Mouse (Mus musculus) embryonic facial prominence, embryonic 10.5 days (tissue): Measurements from ENCODE around the gene Epha7. TPM values are rescaled to one million over a fixed set of nuclear protein-coding genes. Genes with fewer than 3 reads are reported as not detected.

Experiments used
- DNase-seq: peaks from one replicate; pipeline ENCODE4 v3.0.0-alpha.2; 2017; ENCODE audit warnings: low spot score
- H3K27ac ChIP-seq: fragments of 300-500 bp; sonication (generic); replicated peaks from 2 replicates; pipeline ENCODE4 v1.5.1; 2016; ENCODE audit warnings: mild to moderate bottlenecking
- H3K27me3 ChIP-seq: fragments of 300-500 bp; sonication (generic); replicated peaks from 2 replicates; pipeline ENCODE4 v1.6.1; 2016; ENCODE audit warnings: low read depth, mild to moderate bottlenecking; ENCODE audit not compliant: poor library complexity, severe bottlenecking
- H3K36me3 ChIP-seq: fragments of 300-500 bp; sonication (generic); replicated peaks from 2 replicates; pipeline ENCODE4 v1.6.1; 2016; ENCODE audit warnings: mild to moderate bottlenecking, moderate library complexity
- H3K4me1 ChIP-seq: fragments of 300-500 bp; sonication (generic); 2 replicates; pipeline ENCODE4 v1.6.1; 2016
- H3K4me3 ChIP-seq: fragments of 300-500 bp; sonication (generic); 2 replicates; pipeline ENCODE4 v1.5.1; 2016; ENCODE audit warnings: mild to moderate bottlenecking, moderate library complexity
- H3K9me3 ChIP-seq: fragments of 300-500 bp; sonication (generic); 2 replicates; pipeline ENCODE4 v1.6.1; 2016; ENCODE audit warnings: mild to moderate bottlenecking
- WGBS: fragments of 180-500 bp; shearing (Covaris S2); methylation state at CpG from one replicate; pipeline ENCODE4 v1.1.7; 2016; 5-methylcytosine and 5-hydroxymethylcytosine counted together
- polyA plus RNA-seq: library from polyadenylated mRNA; unstranded; fragments of >200 nt; fragmentation: Nextera tagmentation; extraction: Ambion mirVana; gene quantifications from 2 replicates; pipeline ENCODE4 v1.2.1, GENCODE M21; 2016

Gene Epha7
- 41.7 and 46.6 TPM in 2 replicates for polyA plus RNA-seq

DNA sequence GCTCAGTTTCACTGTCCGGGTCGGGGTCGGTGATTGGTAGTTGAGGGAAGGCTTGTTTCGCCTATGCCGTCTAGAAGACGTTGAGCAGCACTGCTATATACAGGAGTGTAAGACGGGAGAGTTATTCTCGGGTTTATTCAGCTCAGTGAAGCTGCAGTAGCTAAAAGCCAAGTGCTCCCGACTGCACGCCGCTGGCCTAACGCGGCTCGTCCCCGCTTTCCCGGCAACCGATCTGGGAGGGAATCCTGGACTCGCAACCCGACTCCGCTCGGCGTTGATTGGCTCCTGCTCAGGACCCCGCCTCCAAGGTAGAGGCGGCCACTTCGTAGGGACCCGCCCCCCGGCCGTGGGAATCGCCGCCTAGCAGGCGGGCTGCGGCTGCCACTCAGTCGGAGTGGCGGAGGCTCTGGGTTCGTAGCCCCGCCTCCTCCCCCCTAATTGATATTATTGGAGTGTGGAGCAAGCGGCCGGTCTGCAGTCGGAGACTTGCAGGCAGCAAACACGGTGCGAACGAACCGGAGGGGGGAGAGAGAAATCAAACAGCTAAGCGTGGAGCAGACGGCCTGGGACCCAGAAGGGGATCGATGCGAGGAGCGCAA is at the start of gene Epha7:
TSS of gene Epha7 (plus strand) at position 441 of the 599 bp plus-strand sequence.
- Histone ChIP-seq H3K27me3 (no peaks in the 10 kb centered on the region), H3K4me3 (peak within 1 kb of the TSS; percentile 89), H3K27ac (peak within 1 kb of the TSS; percentile 97), H3K36me3 (no peaks in the 10 kb centered on the region), H3K4me1 (peaks cover 21% of the 10 kb centered on the region), H3K9me3 (no peaks in the 10 kb centered on the region)
- under 1% methylated on average over 48 of the region's 48 CpGs for WGBS
- DNase-seq: peak; percentile 99

- no peak overlapping the region for H3K27ac ChIP-seq
- 24% methylated on average over 3 of the region's 3 CpGs for WGBS
- H3K9me3 ChIP-seq: no peaks in the 10 kb centered on the region
- DNase-seq: peak; percentile 83
- H3K4me1 ChIP-seq: peaks cover 13% of the 10 kb centered on the region
- H3K36me3 ChIP-seq: no peaks in the 10 kb centered on the region
- no peaks in the 10 kb centered on the region for H3K27me3 ChIP-seq
- no peak overlapping the region for H3K4me3 ChIP-seq
These were observed 29.0 kb upstream of the Epha7 start for GRCm38 (mm10) chr4:28783961-28784360.

DNA sequence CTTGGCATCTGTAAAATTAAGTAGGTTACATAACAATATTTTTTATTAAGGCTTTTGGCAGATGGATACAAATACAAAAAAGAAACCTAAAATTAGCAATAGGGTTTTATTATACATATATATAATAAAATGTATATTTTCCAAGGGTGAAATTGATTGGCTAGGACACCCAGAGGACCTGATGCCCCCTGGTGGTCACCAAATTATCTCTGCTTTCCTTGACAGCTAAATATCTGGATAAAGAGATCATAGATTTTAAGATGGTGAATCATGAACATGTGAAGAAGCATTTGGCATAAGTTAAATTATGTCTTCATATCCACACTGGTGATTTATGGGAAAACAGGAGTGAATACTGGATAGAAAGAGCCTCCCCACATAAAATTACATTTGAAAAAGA is 4.1 kb upstream of the Epha7 start:
- Histone ChIP-seq H3K36me3 (no peaks in the 10 kb centered on the region), H3K27ac (no peak overlapping the region), H3K4me1 (peaks cover 13% of the 10 kb centered on the region), H3K27me3 (no peaks in the 10 kb centered on the region), H3K9me3 (no peaks in the 10 kb centered on the region), H3K4me3 (no peak overlapping the region)
- DNase-seq: peak; percentile 44

DNA sequence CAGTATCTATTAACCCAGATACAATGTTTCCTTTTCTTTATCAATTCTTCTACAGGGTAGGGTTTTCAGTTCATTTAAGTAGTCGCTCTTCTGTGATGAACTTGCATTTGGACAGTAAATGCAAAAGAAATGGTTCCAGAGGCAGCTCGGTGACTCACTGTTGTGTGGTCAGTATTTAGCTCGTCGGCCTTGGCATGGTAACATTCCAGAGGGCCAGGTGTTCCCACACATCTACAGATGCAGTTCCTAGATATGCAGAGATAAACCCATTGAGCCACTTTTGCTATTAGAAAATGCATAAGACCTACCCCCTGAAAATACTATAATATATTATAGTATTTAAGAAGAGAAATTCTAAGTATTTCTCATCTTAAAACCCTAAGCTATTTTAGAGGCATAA is 3.2 kb upstream of the Epha7 start:
- Histone ChIP-seq H3K36me3 (no peaks in the 10 kb centered on the region), H3K27ac (no peak overlapping the region), H3K4me1 (peaks cover 13% of the 10 kb centered on the region), H3K27me3 (no peaks in the 10 kb centered on the region), H3K9me3 (no peaks in the 10 kb centered on the region), H3K4me3 (no peak overlapping the region)
- 73% methylated on average over 4 of the region's 4 CpGs for WGBS
- no peak for DNase-seq

GRCm38 (mm10) chr4:28813551-28814475 is 882 bp downstream of the Epha7 start:
- Histone ChIP-seq H3K36me3 (no peaks in the 10 kb centered on the region), H3K4me3 (peak overlapping the region; percentile 89), H3K27me3 (no peaks in the 10 kb centered on the region), H3K4me1 (peaks cover 21% of the 10 kb centered on the region), H3K9me3 (no peaks in the 10 kb centered on the region), H3K27ac (peak overlapping the region; percentile 97)
- under 1% methylated on average over 94 of the region's 94 CpGs for WGBS
- peak; percentile 77 for DNase-seq

DNA sequence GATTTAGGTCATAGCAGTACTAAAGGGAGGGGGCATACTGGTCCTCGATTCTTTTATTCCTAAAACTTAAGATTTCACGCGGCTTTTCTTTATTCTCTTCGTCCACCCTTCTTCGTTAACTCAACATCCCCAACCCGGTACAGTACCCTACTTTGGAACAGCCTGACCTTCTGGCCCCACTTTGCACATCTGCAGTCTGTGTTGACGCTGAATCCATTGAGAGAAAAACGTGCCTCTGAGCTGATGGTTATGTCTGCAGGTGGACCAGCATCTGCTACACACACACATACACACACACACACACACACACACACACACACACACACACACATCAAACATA is 1.5 kb downstream of the Epha7 start:
- Histone ChIP-seq H3K27me3 (no peaks in the 10 kb centered on the region), H3K36me3 (no peaks in the 10 kb centered on the region), H3K9me3 (no peaks in the 10 kb centered on the region), H3K4me1 (peaks cover 21% of the 10 kb centered on the region), H3K4me3 (peak overlapping the region; percentile 89), H3K27ac (peak overlapping the region; percentile 97)
- 0% methylated on average over 8 of the region's 8 CpGs for WGBS
- DNase-seq: no peak

GRCm38 (mm10) chr4:28814816-28815620 is 2.1 kb downstream of the Epha7 start:
- under 1% methylated on average over 72 of the region's 72 CpGs for WGBS
- Histone ChIP-seq H3K27me3 (no peaks in the 10 kb centered on the region), H3K36me3 (no peaks in the 10 kb centered on the region), H3K27ac (peak overlapping the region; percentile 97), H3K9me3 (no peaks in the 10 kb centered on the region), H3K4me3 (peak overlapping the region; percentile 89), H3K4me1 (peaks cover 21% of the 10 kb centered on the region)
- DNase-seq: peak; percentile 83

DNA sequence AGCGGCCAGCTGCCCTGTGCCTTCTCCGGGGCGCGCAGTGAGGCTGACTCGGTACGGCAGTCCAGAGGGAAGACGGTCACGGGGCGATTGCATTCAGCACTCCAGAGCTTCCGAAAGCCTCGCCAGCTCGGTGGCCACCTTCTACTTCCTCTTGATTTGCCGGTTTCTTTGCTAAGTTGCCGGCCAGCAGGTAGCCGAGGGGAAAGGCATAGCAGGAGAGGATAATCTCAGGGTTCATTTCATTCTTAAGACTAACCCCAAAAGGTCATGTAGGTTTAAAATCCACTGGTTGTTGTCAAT is 2.6 kb downstream of the Epha7 start:
- no peak for DNase-seq
- Histone ChIP-seq H3K27me3 (no peaks in the 10 kb centered on the region), H3K36me3 (peaks cover 2% of the 10 kb centered on the region), H3K4me1 (peaks cover 21% of the 10 kb centered on the region), H3K9me3 (no peaks in the 10 kb centered on the region), H3K4me3 (peak overlapping the region; percentile 89), H3K27ac (peak overlapping the region; percentile 97)
- 0% methylated on average over 15 of the region's 15 CpGs for WGBS

DNA sequence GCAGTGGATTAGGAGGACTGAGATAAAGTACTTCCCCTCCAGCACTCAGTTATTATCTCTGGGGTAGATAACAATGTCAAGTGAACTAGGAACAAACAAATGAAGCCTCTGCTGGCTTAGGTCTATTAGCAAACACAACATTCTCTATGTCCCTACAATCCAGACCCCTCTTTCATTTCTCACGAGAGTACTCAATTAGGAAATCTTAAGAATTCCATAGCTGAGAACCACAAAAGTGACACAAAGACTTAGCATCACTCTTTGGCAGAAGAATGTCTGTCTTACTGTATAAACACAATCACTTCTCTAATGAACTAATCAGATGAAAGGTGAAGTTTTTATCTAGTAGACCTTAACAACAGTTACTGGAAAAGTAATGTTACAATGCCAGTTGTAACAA is 10.7 kb downstream of the Epha7 start:
- DNase-seq: no peak
- H3K4me1 ChIP-seq: no peaks in the 10 kb centered on the region; the same call in 1 of the 2 replicates

DNA sequence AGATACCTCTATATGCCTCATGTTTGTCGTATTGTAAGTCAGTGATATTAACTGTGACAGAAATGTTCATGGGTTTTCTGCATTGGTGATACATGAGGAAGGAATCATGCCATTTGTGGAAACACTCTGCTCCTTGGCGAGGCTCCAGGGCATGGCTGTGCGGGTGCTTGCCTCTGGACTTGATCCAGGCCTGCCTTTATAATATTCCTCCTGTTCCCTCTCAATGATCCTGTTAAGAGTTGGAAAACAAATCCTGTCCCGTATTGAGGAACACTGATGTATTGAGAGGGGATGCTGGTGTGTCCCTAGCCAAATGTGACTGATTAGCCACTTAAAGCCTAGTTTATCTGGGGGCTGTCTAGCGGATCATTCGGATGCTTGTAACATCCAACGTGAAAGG is 11.7 kb downstream of the Epha7 start:
- peaks cover 22% of the 10 kb centered on the region for H3K36me3 ChIP-seq
- H3K27me3 ChIP-seq: no peaks in the 10 kb centered on the region
- H3K9me3 ChIP-seq: no peaks in the 10 kb centered on the region
- no peak for DNase-seq
- H3K27ac ChIP-seq: no peak overlapping the region
- no peaks in the 10 kb centered on the region; the same call in 1 of the 2 replicates for H3K4me1 ChIP-seq
- 63% methylated on average over 7 of the region's 7 CpGs for WGBS
- no peak overlapping the region for H3K4me3 ChIP-seq

More for the DNA sequence above, 10.7 kb downstream of the Epha7 start:
- Histone ChIP-seq H3K36me3 (peaks cover 22% of the 10 kb centered on the region), H3K4me3 (no peak overlapping the region), H3K27ac (no peak overlapping the region), H3K27me3 (no peaks in the 10 kb centered on the region), H3K9me3 (no peaks in the 10 kb centered on the region)
- WGBS: 35% methylated on average over 1 of the region's 1 CpGs

DNA sequence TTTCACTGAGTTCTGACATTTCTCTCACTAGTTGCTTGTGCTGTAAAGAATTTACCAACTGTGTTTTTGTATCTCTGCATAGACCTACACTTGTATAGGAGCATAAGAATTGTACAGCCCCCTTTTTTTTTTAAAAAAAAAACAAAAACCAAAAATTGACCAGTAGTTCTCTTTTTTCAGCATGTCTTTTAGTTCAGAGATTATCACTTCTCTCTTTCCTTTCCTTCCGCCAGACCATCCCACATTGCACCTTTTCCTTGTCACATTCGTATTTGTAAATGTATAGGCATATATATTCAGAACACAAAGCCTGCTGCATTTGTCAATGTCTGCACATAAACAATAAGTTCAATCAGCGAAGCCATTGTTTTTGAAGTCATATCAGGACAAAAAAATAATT is 24.7 kb downstream of the Epha7 start:
- Histone ChIP-seq H3K27ac (no peak overlapping the region), H3K4me3 (no peak overlapping the region), H3K4me1 (0 out of 2 replicates have a peak, but pooled peaks cover 3% of the 10 kb centered on the region), H3K27me3 (no peaks in the 10 kb centered on the region), H3K9me3 (no peaks in the 10 kb centered on the region), H3K36me3 (no peaks in the 10 kb centered on the region; the same call in 1 of the 2 replicates)
- DNase-seq: no peak
- 94% methylated on average over 3 of the region's 3 CpGs for WGBS

GRCm38 (mm10) chr4:28846311-28846710 is 33.4 kb downstream of the Epha7 start:
- no peaks in the 10 kb centered on the region for H3K4me1 ChIP-seq
- peaks cover 5% of the 10 kb centered on the region; the same call in 1 of the 2 replicates for H3K36me3 ChIP-seq
- no peaks in the 10 kb centered on the region for H3K9me3 ChIP-seq
- H3K27ac ChIP-seq: no peak overlapping the region
- no peak overlapping the region for H3K4me3 ChIP-seq
- 88% methylated on average over 4 of the region's 4 CpGs for WGBS
- DNase-seq: no peak
- no peaks in the 10 kb centered on the region for H3K27me3 ChIP-seq
